Mouse (Mus musculus) adipose tissue, adult 10 weeks (tissue): Measurements from ENCODE around the gene Pcna. TPM values are rescaled to one million over a fixed set of nuclear protein-coding genes. Genes with fewer than 3 reads are reported as not detected.

Experiments used
- polyA plus RNA-seq: library from polyadenylated mRNA; stranded (reverse); fragments of 350-450 nt; fragmentation: Illumina TruSeq; extraction: RNeasy Lipid Tissue Mini Kit (QIAGEN cat#74804); gene quantifications from one replicate; pipeline ENCODE4 v1.2.3, GENCODE M21; 2014; ENCODE audit warnings: low read depth, low replicate concordance

Pcna gene
- polyA plus RNA-seq, result 66.1 TPM

GRCm38 (mm10) chr2:132252542-132253528 is at the start of gene Pcna:
Gene Pcna, minus strand, starts transcription at chr2:132253314.

GRCm38 (mm10) chr2:132262879-132263398 is 9.8 kb upstream of the Pcna start, which contains the start of gene Cds2:
Gene Cds2, plus strand, starts transcription at chr2:132263148.

GRCm38 (mm10) chr2:132247539-132248313 is 5.4 kb downstream of the Pcna start, which contains the start of gene Tmem230:
Gene Tmem230, minus strand, starts transcription at chr2:132247807.

Other genes starting within 250 kb of the Pcna start
- 18.4 TPM for gene Rassf2, start 223.1 kb downstream of the Pcna start, polyA plus RNA-seq
- gene Slc23a2, start 108.2 kb downstream of the Pcna start, polyA plus RNA-seq, result 12.7 TPM
- 41.7 TPM for gene Tmem230, start 5.5 kb downstream of the Pcna start, polyA plus RNA-seq
- gene Cds2, start 9.8 kb upstream of the Pcna start, polyA plus RNA-seq, result 35.4 TPM
- gene Prokr2, start 132.1 kb upstream of the Pcna start, polyA plus RNA-seq, result not detected